Mouse (Mus musculus) lung, postnatal 0 days (tissue): ENCODE results near the gene Hoxb4. TPM values are rescaled to one million over a fixed set of nuclear protein-coding genes. Genes with fewer than 3 reads are reported as not detected.

ENCODE experiments used
- ATAC-seq: fragments of 200-750 bp; cut with Nextera tagmentation; 2 replicates; pipeline ENCODE4 v1.8.0; 2017; ENCODE audit warnings: moderate library complexity
- DNase-seq: peaks from one replicate; pipeline ENCODE4 v3.0.0-alpha.2; 2016; ENCODE audit warnings: low spot score
- H3K27ac ChIP-seq: fragments of 300-500 bp; sonication (generic); 2 replicates; pipeline ENCODE4 v1.5.1; 2014; ENCODE audit warnings: antibody characterized with exemption, mild to moderate bottlenecking, low read length, mixed read lengths
- H3K27me3 ChIP-seq: fragments of 300-500 bp; sonication (generic); replicated peaks from 2 replicates; pipeline ENCODE4 v1.6.1; 2014; ENCODE audit warnings: low read length, mixed read lengths; ENCODE audit not compliant: insufficient read depth
- H3K36me3 ChIP-seq: fragments of 300-500 bp; sonication (generic); 2 replicates; pipeline ENCODE4 v1.6.1; 2014; ENCODE audit warnings: low read length, mixed read lengths; ENCODE audit not compliant: insufficient read depth
- H3K4me1 ChIP-seq: fragments of 300-500 bp; sonication (generic); 2 replicates; pipeline ENCODE4 v1.6.1; 2014; ENCODE audit warnings: antibody characterized with exemption, low read depth, low read length, mixed read lengths; ENCODE audit not compliant: insufficient read depth
- H3K4me2 ChIP-seq: fragments of 300-500 bp; sonication (generic); replicated peaks from 2 replicates; pipeline ENCODE4 v1.6.1; 2014; ENCODE audit warnings: low read depth, mild to moderate bottlenecking, low read length, moderate library complexity, mixed read lengths
- H3K4me3 ChIP-seq: fragments of 300-500 bp; sonication (generic); 2 replicates; pipeline ENCODE4 v1.5.1; 2014; ENCODE audit warnings: low read depth, low read length
- H3K9ac ChIP-seq: fragments of 300-500 bp; sonication (generic); replicated peaks from 2 replicates; pipeline ENCODE4 v1.6.1; 2014; ENCODE audit warnings: low read depth, mild to moderate bottlenecking
- H3K9me3 ChIP-seq: fragments of 300-500 bp; sonication (generic); 2 replicates; pipeline ENCODE4 v1.6.1; 2016; ENCODE audit warnings: low read length, mixed read lengths
- CTCF ChIP-seq: IDR thresholded peaks from 2 replicates; pipeline ENCODE4 v1.5.1; 2016; ENCODE audit warnings: antibody characterized with exemption, mild to moderate bottlenecking
- EP300 ChIP-seq: IDR thresholded peaks from 2 replicates; pipeline ENCODE4 v1.6.1; 2016; ENCODE audit warnings: antibody characterized with exemption, mild to moderate bottlenecking, control low read depth
- WGBS: fragments of 180-500 bp; shearing (Covaris S2); extraction: QIAGEN DNeasy Blood & Tissue Kit; methylation state at CpG from one replicate; pipeline ENCODE4 v1.1.7; 2014; 5-methylcytosine and 5-hydroxymethylcytosine counted together
- polyA plus RNA-seq: library from polyadenylated mRNA; unstranded; fragments of >200 nt; fragmentation: Nextera tagmentation; extraction: Ambion mirVana; gene quantifications from 2 replicates; pipeline ENCODE4 v1.2.1, GENCODE M21; 2015

Hoxb4 gene
- 2.6 and 3.0 TPM in 2 replicates for polyA plus RNA-seq

- ATAC-seq = no peak
- WGBS = 6% methylated on average over 28 of the region's 28 CpGs
- Histone ChIP-seq H3K4me1 (no peaks in the 10 kb centered on the region; the same call in 1 of the 2 replicates), H3K9ac (peak within 1 kb of the TSS; percentile 60), H3K27me3 (0 out of 2 replicates have a peak, but pooled peaks cover 6% of the 10 kb centered on the region), H3K4me3 (peak within 1 kb of the TSS; percentile 60), H3K9me3 (no peaks in the 10 kb centered on the region), H3K36me3 (no peaks in the 10 kb centered on the region), H3K27ac (peak within 1 kb of the TSS; percentile 95), H3K4me2 (peak within 1 kb of the TSS; percentile 79)
- no peak for DNase-seq
- no peak for TF ChIP-seq EP300
- no peak for TF ChIP-seq CTCF
Measured at GRCm38 (mm10) chr11:96317608-96318367, at the start of gene Hoxb4. TSS of gene Hoxb4 (plus strand) at chr11:96318267.

- Histone ChIP-seq H3K27ac (no peak overlapping the region), H3K27me3 (peaks cover 93% of the 10 kb centered on the region), H3K4me2 (no peak overlapping the region), H3K4me1 (peaks cover 10% of the 10 kb centered on the region; the same call in 1 of the 2 replicates), H3K36me3 (no peaks in the 10 kb centered on the region), H3K4me3 (no peak overlapping the region), H3K9me3 (no peaks in the 10 kb centered on the region), H3K9ac (no peak overlapping the region)
- DNase-seq (peak; percentile 29), ATAC-seq (no peak)
- 2% methylated on average over 19 of the region's 19 CpGs for WGBS
- TF ChIP-seq EP300 (no peak), CTCF (no peak)
Measured at GRCm38 (mm10) chr11:96269869-96270268, 48.2 kb upstream of the Hoxb4 start.

GRCm38 (mm10) chr11:96270996-96271540 is 47.0 kb upstream of the Hoxb4 start, which contains the start of gene Hoxb9:
TSS of gene Hoxb9 (plus strand) at chr11:96271457.
- peak within 1 kb of the TSS; percentile 32 for H3K4me3 ChIP-seq
- H3K9ac ChIP-seq = no peak within 1 kb of the TSS
- TF ChIP-seq CTCF = no peak
- no peaks in the 10 kb centered on the region for H3K36me3 ChIP-seq
- peak within 1 kb of the TSS; percentile 50 for H3K4me2 ChIP-seq
- DNase-seq = peak; percentile 29
- no peaks in the 10 kb centered on the region for H3K9me3 ChIP-seq
- no peak within 1 kb of the TSS for H3K27ac ChIP-seq
- ATAC-seq = peak; percentile 37; the same call in 1 of the 2 replicates
- under 1% methylated on average over 34 of the region's 40 CpGs for WGBS
- peaks cover 97% of the 10 kb centered on the region for H3K27me3 ChIP-seq
- H3K4me1 ChIP-seq = peaks cover 10% of the 10 kb centered on the region; the same call in 1 of the 2 replicates

GRCm38 (mm10) chr11:96271541-96272011 is 46.5 kb upstream of the Hoxb4 start:
- Histone ChIP-seq H3K9ac (no peak overlapping the region), H3K27me3 (peaks cover 97% of the 10 kb centered on the region), H3K4me3 (peak overlapping the region; percentile 32), H3K36me3 (no peaks in the 10 kb centered on the region), H3K9me3 (no peaks in the 10 kb centered on the region), H3K27ac (no peak overlapping the region), H3K4me2 (peak overlapping the region; percentile 50), H3K4me1 (peaks cover 10% of the 10 kb centered on the region; the same call in 1 of the 2 replicates)
- WGBS = under 1% methylated on average over 50 of the region's 52 CpGs
- no peak for TF ChIP-seq EP300
- no peak for TF ChIP-seq CTCF
- ATAC-seq (peak; percentile 52), DNase-seq (peak; percentile 36)

GRCm38 (mm10) chr11:96272024-96272921 is 45.8 kb upstream of the Hoxb4 start:
- WGBS = under 1% methylated on average over 56 of the region's 58 CpGs

More at GRCm38 (mm10) chr11:96272024-96272921, 45.8 kb upstream of the Hoxb4 start:
- Histone ChIP-seq H3K9ac (no peak overlapping the region), H3K27ac (no peak overlapping the region), H3K9me3 (no peaks in the 10 kb centered on the region), H3K4me1 (peaks cover 10% of the 10 kb centered on the region; the same call in 1 of the 2 replicates), H3K4me3 (peak overlapping the region; percentile 32), H3K36me3 (no peaks in the 10 kb centered on the region), H3K27me3 (peaks cover 96% of the 10 kb centered on the region), H3K4me2 (peak overlapping the region; percentile 50)
- ATAC-seq (peak; percentile 32), DNase-seq (no peak)
- no peak for TF ChIP-seq EP300
- TF ChIP-seq CTCF = no peak
